Mouse (Mus musculus) cerebellum, adult 11 months (tissue): Measurements from ENCODE around the gene Ric8b.

ENCODE experiments used
- DNase-seq: peaks from one replicate; pipeline ENCODE4 v3.0.0; 2022

The Ric8b gene

DNA sequence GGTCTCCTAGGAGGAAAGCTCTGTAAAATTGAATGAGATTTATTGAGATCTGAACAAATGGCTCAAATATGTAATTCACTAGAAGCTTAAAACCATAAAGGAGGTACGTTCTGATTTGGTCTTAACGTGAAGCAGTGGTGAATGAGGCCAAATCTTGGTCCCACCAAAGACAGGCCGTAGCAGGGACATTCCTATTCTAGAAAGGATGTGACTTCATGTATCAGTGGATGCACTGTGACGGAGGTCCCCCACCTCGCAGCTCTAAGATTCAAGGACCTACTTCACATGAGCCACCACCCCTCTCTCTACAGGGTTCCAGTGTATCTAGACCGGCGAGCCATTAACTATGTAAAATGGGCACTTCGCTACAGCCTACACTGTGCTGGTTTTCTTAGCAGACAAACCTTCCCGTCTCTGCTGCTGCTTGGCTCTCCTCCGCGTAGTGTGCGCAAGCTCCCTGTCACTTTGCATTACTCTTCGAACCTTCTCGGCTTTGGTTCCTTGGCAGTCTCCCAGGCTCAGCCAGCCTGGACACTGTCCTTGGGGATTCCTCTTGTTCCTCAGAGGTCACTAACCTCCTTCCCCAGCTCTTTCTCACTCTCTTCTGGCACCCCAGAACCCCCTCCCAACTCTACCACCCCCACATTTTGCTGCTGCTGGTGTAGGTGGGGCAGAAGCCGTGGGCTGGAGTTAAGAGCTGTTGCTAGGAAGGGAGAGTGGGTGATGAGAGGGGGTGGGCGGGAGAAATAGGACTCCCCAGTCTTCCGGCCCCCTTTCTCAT lies 8.2 kb upstream of the Ric8b start:
- DNase-seq: no peak

DNA sequence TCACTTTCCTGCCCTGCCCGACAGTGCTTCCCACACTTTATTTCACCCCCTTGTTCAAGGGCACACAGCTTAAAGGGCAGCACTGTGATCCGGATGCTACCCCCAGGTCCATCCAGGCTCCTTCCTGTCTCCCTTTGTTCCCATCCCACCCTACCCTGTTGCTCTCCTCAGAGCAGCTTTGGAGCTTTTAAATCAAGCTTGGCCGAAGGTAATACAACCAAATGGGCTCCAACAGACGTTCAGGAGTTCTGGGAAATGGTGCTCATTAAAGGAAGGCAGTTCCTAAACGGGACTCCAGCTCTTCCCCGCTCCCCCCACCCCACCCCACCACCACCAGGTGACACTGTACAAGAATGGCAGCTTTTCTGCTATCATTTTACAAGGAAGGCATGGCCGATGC lies 7.2 kb upstream of the Ric8b start:
- DNase-seq: no peak

DNA sequence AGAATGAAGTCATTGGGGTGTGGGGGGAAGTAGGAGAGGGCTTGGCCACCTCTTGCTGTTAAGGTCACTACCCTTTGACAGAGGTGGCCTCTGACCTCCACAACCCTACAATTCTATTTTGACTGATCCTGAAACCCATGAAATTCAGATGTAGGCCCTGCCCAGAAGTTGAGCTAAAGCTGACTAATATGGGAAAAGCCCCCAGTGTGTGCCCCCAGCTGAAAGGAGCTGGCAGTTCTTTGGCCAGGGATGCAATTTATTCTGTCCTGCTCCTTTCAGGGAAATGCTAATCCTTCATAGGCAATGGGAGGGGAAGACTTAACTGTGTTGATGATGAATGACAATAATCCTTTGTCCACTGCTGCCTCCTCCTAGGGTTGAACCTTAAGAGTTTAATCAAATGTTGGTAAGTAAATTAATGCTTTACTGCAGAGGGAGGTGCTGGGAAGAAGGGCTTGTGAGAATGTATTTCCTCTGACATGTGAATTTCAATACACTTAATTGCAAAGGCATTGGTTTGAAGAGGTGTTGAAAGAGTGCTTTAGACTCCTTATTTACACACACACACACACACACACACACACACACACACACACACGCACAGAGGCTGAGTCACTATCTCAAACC lies 6.5 kb upstream of the Ric8b start:
- DNase-seq: no peak

DNA sequence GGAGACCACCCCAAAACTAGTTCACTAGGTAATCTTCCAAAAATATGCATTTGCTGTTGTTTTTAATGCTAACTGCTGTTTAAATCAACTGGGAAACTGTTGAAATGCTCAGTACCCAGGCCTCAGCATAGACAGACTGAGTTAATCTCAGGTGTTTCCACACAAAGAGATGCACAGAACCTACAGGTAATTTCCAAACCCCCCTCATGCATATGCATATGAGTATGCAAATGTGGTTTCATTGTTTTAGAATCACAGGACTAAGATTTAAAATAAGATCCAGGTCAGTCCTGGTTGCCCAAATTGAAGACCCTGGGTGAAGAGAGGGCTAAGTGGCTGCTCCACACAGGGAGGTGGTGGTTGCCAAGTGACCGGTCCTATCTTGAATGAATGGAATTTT lies 4.3 kb upstream of the Ric8b start:
- no peak for DNase-seq

DNA sequence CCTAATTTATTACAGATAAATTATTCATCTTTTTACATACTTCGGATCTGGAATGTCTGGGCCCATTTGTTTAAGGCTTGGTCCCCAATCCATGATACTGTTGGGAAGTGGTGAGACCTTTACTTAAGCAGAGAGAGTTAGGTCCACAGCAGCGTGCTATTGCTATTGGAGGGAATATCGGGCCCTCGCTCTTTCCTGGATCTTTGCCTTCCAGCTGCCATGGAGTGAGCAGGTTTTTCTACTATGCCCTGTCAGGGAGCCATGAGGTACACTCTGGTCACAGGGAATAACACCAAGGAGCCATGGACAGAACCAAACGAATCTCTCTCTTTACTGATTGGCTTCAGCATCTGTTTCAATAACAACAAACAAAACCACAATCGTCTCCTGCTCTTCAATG lies 1.9 kb upstream of the Ric8b start:
- DNase-seq: no peak

DNA sequence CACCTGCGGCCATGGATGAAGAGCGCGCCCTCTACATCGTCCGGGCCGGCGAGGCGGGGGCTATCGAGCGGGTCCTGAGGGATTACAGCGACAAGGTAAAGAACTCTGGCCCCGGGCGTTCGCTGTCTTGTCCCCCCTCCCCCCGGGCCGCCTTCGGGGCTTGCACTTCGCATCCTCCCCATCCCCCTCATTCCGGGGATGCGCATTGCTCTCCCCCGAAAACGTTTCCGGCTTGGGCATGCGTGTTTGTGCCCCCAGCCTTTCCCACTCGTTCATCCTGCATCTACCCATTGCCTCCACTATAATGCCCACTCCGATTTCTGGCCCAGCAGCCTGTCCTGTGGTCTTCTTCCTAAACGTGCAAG lies 297 bp downstream of the Ric8b start:
- DNase-seq: no peak

DNA sequence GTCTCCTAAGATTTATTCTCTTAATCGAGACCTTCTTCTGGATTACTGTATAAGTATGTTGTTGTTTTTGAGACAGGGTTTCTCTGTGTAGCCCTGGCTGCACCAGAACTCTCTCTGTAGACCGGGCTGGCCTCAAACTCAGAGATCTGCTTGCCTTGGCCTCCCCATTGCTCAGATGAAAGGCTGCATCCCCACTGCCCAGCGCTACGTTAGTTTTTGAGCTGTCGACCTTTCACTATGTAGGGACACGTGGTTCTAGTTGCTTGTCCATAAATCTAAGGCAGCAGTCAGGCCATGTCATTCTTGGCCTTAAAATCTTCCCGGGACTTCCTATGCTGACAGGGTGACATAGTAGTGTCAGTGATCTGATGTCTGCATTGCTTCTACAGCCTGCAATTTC lies 8.9 kb downstream of the Ric8b start:
- no peak for DNase-seq

DNA sequence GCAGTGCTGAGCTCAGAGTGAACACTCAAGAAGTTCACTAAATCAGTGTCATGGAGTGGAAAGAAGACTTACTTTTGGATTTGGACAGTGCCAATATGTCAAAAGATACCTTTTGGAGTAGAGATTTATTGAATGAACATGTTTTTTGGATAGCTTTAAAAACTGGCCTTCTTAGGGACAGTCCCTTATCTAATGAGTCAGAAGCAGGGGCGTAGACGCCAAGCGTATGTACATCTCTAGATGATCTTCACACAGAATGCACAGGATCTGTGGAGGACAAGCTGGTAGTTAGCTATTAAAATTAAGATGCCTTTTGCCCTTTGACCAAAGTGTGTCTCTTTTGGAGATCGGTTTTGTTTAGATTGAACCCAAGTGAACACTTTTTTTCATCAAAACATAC lies 9.5 kb downstream of the Ric8b start:
- no peak for DNase-seq

DNA sequence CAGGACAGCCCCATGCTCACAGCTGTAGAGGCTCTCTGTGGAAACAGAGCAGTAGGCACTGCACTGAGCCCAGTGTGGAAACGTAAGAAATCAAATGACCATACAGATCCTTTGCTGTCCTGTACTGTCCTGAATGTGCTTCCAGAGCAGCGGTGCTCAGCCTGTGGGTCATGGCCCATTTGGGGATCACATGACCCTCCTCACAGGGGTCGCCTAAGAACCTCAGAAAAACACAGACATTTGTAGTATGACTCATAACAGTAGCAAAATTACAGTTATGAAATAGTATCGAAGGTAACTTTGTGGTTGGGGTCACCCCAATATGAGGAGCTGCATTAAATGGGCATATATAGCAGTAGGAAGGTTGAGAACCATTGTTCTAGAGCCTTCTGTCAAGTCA lies 11.0 kb downstream of the Ric8b start:
- DNase-seq: no peak

DNA sequence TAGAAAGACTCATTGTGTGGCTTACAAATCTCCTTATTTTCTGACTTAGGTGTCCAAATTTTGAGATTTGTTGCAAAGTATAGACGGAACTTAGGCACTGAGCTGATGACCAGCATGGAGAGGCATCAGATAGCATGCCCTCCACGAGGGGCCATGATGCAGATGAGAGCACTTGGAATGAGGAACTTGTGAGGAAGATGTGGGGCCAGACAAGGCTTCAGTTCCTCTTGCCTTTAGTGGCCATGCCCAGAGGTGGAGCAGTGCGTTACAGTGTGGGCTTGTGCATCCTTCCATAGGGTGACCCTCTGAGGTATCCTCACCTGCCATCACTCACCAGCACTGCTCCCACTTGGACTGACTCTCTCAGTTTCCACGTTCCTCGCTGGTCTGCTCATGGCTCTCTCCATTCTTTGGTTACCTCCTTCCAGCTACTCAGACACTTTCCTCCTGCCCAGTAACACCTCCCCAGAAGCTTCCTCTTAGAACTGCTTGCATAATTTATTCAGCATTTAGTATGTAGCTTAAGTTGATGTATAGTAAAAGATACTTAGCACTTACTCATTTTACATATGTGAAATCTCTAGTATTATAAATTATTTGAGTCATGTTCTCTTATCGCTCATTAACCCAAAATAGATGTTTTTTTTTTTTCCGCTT lies 18.3 kb downstream of the Ric8b start:
- DNase-seq: no peak

DNA sequence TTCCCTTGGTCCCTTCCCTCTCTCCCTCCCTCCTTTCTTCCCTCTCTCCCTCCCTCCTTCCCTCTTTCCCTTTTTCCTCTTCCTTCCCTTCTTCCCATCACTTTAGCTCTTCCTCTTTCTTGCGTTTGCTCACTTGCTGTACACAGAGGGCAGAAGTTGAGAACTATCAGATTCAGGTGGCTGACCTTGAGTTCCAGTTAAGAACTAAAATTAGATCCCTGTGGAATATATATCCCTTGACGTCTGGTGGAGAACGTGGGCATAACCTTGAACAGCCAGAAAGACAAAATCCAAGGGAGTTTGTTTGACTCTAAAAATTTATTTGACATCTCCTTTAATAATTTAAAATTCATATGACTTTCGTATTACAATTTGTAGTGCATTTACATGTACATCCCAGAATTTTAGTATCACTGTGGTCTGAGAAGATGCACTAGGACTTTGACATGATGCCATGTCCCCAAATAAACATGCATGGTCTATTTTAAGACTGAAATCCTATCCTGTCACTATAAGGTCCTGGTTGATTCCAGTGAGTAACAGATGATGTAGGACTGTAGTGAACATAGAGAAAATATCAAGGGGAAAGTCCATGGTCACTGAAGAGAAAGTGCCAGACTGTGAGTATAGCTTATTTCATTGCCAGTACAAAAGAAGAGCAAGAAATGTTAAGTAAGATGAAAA lies 19.6 kb downstream of the Ric8b start:
- DNase-seq: no peak

DNA sequence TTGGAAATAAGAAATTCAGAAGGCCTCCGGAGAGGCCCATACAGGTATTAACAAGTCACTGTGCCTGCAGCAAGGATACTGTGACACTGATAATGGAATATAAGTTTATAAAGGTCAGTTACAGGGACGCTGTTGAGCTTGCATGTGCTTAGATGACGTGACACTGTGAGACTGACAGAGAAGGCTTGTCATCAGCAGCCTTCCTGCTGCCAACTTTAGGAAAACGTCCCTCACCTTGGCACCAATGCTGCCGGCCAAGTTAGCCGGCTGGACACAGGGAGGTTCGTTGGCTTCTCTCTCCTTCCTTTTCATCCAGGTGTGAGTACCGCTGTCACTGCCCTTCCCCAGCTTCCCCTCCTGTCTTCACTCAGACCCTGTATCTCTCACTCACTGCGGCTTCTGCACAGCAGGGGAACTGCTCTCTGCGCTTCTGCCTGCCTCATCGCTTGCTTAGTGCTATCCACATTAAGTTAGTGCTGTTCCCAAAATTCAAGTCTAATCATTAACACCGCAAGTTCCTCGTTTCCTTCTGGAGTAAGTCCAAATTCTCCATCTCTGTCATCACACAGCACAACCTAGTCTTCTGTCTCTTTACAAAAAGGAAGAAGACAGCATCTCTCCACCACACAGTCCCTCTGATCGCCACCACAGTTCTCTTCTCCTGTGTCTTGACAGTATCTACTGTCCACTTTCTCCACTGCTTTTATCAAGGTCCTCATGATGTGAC lies 20.8 kb downstream of the Ric8b start:
- no peak for DNase-seq

DNA sequence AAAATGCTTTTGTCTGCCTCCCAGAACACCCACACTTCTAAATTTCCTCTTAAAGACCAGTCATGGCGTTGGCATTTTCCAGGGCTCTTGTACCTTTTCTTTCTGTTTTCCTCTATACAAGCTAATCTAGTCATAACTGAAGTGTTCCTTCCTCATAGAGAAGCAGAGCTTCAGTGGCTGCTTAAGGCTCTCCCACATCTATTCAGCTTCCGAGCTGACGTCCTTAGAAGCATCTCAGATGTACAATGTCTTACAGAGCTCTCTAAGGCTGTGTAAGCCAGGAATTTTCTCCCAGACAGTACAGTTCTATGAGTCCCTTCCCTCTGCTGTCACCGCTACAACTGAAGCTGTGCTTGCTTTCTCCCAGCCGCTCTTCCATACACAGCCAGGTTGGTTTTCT lies 21.5 kb downstream of the Ric8b start:
- no peak for DNase-seq

DNA sequence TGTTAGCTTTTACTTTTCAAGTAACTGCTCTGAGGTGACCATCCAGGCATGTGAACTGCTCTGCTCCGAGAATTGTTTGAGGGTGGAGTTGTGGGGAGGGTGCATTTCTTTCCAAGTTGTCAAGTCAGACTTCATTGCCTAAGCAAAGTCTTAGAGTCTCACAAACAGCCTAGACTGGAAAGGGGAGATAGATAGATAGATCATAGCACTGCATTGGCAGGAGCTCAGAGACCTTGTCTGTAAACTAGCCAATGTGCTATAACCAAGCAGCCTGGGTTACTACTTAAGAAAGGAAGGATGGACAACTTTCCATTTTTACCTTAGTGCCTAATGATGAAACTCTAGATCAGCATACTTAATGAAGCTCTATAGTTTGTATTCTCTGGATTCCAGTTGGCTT lies 22.9 kb downstream of the Ric8b start:
- DNase-seq: no peak

DNA sequence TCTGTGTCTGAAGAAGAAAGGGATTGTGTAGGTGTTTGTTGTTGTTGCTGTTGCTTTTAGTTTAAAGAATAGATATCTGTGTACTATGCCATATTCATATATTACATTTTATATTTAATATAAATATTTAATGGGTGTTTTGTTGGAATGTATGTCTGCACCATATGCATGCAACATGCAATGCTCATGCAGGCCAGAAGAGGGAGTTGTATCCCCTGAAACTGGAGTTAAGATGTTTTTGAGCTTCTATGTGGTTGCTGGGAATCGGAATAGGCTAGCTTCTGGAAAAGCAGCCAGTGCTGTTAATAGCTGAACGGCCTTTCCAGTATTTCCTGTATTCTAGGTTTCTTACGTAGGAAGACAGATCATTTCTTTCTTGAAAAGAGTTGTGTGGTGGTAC lies 28.3 kb downstream of the Ric8b start:
- no peak for DNase-seq

DNA sequence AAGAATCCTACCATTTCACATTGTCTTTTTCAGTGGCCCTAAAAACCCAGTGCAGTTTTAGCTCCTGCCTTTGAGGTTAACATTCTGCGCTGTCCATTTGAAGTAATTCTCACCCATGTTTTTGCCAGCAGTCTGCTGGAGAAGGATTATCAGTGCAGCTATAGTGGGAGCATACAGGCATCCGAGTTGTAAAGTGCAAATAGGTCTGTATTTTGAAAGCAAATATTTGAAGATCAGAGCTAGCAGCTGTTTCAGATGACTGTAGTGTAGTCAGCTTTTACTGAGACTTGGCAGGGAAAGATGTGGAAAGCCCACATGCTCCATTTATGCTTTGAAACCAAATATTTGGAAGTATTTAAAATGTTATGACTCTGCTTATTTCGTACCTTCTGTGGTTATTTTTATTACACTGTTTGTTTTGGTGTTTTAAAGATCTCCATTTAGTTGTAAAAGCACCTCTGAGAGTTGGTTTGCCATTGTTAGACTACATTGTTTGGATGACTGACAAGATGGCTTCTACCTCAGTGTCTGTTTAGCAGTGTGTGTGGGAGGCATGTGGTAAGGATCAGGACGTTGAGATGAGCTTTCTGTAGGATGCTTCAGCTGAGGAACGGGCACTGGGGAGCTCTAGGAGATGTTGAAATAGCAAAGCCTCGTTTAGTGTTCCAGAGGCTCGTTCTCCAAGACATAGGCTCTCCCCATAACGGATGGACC lies 31.7 kb downstream of the Ric8b start:
- no peak for DNase-seq

DNA sequence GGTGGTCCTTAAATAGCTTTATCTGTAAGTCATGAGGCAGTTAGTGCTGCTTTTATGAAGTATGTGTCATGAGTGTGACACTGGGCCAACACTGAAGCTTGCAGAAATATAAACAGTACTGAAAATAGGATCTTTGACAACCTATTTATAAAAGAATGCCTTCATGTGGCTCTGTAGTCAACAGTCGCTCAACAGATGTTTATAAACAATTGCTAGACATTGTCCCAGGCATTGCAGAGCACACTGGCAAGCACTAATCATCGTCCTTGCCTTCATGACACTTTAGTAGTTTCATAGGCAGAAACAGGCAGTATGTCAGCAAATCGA lies 32.2 kb downstream of the Ric8b start:
- DNase-seq: no peak

DNA sequence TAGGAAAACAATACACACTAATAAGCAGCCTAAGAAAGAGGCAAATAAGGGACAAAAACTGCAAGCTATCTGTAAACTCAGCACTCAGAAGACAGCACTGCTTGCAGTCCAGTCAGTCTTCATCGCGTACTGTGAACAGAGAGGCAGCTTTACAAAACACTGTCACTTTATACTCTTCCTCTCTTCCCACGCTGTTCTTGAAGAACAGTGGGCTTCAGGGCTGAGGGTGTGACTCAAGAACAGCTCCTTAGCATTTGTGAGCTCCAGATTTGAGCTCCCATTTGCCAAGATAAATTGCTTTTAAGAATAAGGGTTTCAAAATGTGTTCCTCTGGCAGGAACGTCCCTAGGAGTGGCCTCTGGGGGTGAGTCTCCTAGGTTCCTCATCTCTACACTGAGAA lies 33.0 kb downstream of the Ric8b start:
- DNase-seq: no peak

DNA sequence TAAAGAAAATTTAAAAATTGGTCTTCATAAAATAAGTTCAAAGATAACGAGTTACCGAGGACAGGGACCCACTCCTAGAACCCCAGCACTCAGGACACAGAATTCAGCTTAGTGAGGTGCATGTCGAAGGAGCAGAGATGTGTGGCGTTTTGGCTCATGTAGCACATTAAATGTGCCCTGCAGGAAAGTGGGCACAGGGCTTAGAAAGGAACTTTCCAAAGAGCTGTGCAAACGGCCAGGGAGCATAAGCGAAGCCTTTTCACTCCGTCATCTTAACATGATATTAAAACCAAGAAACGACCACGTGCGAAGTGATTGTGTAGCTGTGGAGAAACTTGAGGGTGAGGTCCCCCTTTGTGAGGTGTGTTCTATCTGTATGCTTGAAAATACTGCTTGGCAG lies 36.8 kb downstream of the Ric8b start:
- no peak for DNase-seq

DNA sequence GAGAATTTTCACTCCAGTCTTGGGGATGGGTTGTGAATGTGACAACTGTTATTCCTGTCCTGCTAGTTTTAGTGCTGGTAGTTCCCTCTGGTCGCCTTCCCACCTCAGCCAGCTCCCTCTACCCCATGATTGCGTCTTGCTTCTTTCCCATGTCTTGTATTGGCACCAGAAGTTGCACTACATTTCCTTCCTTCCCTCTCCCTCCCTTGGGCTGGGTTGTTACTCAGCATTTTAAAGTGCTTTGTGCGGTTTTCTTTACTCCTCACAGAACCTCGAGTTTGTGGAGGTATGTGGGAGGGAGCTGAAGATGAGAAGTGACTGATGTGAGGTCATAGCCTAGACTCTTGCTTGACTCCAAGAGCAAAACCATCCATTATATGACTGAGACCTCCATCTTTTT lies 38.8 kb downstream of the Ric8b start:
- no peak for DNase-seq

DNA sequence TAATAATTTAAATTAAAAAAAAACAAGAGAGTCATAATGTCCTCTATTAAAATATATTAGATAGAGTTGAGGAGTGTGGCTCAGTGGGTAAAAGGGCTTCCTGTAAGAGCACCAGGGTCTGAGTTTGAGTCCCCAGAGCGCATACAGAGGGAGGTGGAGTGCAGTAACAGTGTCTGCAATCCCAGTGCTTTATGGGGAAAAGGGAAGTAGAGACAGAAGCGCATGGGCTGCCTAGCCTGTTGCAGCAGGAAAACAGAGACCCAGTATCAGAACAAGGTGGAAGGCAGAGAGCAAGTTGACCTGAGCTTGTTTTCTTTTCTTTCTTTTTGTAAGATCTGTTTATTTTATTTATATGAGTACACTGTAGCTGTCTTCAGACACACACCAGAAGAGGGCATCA lies 41.2 kb downstream of the Ric8b start:
- DNase-seq: no peak

DNA sequence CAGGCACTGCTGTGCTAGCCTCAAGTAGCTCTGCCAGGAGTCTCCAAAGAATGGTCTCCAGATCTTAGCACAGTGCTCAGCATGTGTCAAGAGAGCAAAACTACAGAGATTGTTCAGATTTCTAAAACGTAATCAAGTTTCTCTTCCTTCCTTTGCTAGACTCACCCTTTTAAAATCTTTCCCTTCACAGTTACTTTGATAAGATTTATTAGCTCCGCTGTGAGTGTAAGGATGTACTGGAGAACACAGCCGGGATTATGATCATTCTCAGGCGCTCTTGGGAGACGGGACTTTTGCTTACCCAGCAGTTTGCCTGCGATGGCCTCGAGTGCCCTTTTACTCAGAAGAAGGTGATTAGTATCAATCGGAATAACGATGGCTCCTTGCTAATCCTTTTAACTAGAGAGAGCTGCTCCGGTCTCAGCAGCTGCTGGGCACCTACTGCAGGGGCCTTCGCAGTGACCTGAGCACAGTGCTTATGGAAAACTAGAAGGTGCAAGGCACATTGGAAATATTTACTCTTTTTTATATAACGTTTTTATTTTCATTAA lies 43.0 kb downstream of the Ric8b start:
- no peak for DNase-seq
